Mouse (Mus musculus): ENCODE results near the gene P2ry10.

DNA sequence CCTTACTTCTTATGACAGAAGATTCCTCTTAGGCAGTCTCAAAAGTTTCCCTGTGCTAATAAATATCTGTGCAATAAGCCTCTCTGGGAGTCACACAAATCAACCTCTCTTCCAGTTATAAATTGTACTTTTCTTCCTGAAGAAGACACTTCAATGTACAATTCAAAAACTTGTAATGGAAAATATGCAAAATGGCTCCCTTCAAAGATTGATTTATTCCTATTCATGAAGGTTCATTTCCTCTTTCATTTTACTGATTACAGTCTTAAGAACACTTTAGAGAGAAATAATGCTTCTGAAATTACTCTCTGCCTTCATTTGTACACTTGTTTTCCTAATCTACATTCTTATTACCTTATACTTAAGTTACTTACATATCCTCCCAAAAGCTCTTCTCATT is 4.0 kb upstream of the P2ry10 start:
- TF ChIP-seq CTCF (IDR thresholded peaks at IDR 0.05 in 2 of 3, conservative IDR thresholded peaks at IDR 0.05 in 1 of 3; ENCODE audit: control insufficient read depth in 1 of 3, insufficient read depth in 1 of 3, low read depth in 2 of 3, low read length in 3 of 3, poor library complexity in 1 of 3, severe bottlenecking in 1 of 3), result no peak
- no peak for TF ChIP-seq ETS1 (IDR thresholded peaks at IDR 0.05; ENCODE audit: low read depth, low read length)
- TF ChIP-seq POLR2AphosphoS2 (IDR thresholded peaks at IDR 0.05; ENCODE audit: low read length), result no peak
- TF ChIP-seq POLR2A (IDR thresholded peaks at IDR 0.05; ENCODE audit: control insufficient read depth in 1 of 2, insufficient read depth in 1 of 2, low read depth in 1 of 2, low read length in 2 of 2, poor library complexity in 1 of 2), result no peak
- TF ChIP-seq NRF1 (IDR thresholded peaks at IDR 0.05; ENCODE audit: insufficient read depth, low read depth, low read length, poor library complexity, severe bottlenecking), result no peak
- TF ChIP-seq ZNF384 (IDR thresholded peaks at IDR 0.05; ENCODE audit: low read depth, low read length), result no peak

All from MEL (cell line).